Mouse (Mus musculus) lung, embryonic 15.5 days (tissue): Measurements from ENCODE around the gene Gramd4. TPM values are rescaled to one million over a fixed set of nuclear protein-coding genes. Genes with fewer than 3 reads are reported as not detected.
"Not testable (repeated sequence)": the region's sequence is repeated elsewhere in the genome, so short reads cannot be mapped to it uniquely, and the experiment has no call there.

Experiments
- ATAC-seq: fragments of 200-750 bp; cut with Nextera tagmentation; 2 replicates; pipeline ENCODE4 v1.8.0; 2017; ENCODE audit warnings: moderate number of reproducible peaks, borderline replicate concordance; ENCODE audit not compliant: low FRiP score, low TSS enrichment; ENCODE audit errors: extremely low read depth
- H3K27ac ChIP-seq: fragments of 300-500 bp; sonication (generic); 2 replicates; pipeline ENCODE4 v1.5.1; 2015; ENCODE audit warnings: moderate library complexity, mild to moderate bottlenecking, inconsistent platforms
- H3K27me3 ChIP-seq: fragments of 300-500 bp; sonication (generic); 2 replicates; pipeline ENCODE4 v1.6.1; 2015; ENCODE audit warnings: inconsistent platforms
- H3K36me3 ChIP-seq: fragments of 300-500 bp; sonication (generic); 2 replicates; pipeline ENCODE4 v1.6.1; 2015; ENCODE audit warnings: inconsistent platforms
- H3K4me1 ChIP-seq: fragments of 300-500 bp; sonication (generic); 2 replicates; pipeline ENCODE4 v1.6.1; 2015; ENCODE audit warnings: inconsistent platforms
- H3K4me2 ChIP-seq: fragments of 300-500 bp; sonication (generic); 2 replicates; pipeline ENCODE4 v1.6.1; 2015; ENCODE audit warnings: inconsistent platforms, mild to moderate bottlenecking, moderate library complexity
- H3K4me3 ChIP-seq: fragments of 300-500 bp; sonication (generic); 2 replicates; pipeline ENCODE4 v1.5.1; 2015; ENCODE audit warnings: mild to moderate bottlenecking, inconsistent platforms
- H3K9ac ChIP-seq: fragments of 300-500 bp; sonication (generic); 2 replicates; pipeline ENCODE4 v1.6.1; 2015; ENCODE audit warnings: inconsistent platforms
- H3K9me3 ChIP-seq: fragments of 300-500 bp; sonication (generic); 2 replicates; pipeline ENCODE4 v1.6.1; 2016; ENCODE audit warnings: inconsistent platforms
- WGBS: fragments of 180-500 bp; shearing (Covaris S2); methylation state at CpG from one replicate; pipeline ENCODE4 v1.1.7; 2015; 5-methylcytosine and 5-hydroxymethylcytosine counted together
- polyA plus RNA-seq: library from polyadenylated mRNA; unstranded; fragments of >200 nt; fragmentation: Nextera tagmentation; extraction: Ambion mirVana; gene quantifications from 2 replicates; pipeline ENCODE4 v1.2.1, GENCODE M21; 2015

The Gramd4 gene
- polyA plus RNA-seq, 1 experiment from 2014 or later, result 14.6 TPM

GRCm38 (mm10) chr15:86051878-86052478, 5.5 kb upstream of the Gramd4 start:
- H3K4me3 ChIP-seq, result no peak overlapping the region
- H3K9me3 ChIP-seq, result no peaks in the 10 kb centered on the region
- ATAC-seq, result no peak
- H3K36me3 ChIP-seq, result no peaks in the 10 kb centered on the region
- WGBS, result 56% methylated on average over 6 of the region's 6 CpGs
- H3K27me3 ChIP-seq, result no peaks in the 10 kb centered on the region
- H3K9ac ChIP-seq, result no peak overlapping the region
- no peaks in the 10 kb centered on the region; the same call in 1 of the 2 replicates for H3K4me1 ChIP-seq
- H3K4me2 ChIP-seq, result no peak overlapping the region
- H3K27ac ChIP-seq, result no peak overlapping the region

GRCm38 (mm10) chr15:86053890-86054536, 3.5 kb upstream of the Gramd4 start:
- 41% methylated on average over 2 of the region's 2 CpGs for WGBS
- no peak overlapping the region for H3K4me3 ChIP-seq
- H3K4me2 ChIP-seq, result no peak overlapping the region
- no peak for ATAC-seq
- H3K36me3 ChIP-seq, result no peaks in the 10 kb centered on the region
- no peak overlapping the region for H3K27ac ChIP-seq
- H3K9ac ChIP-seq, result no peak overlapping the region
- H3K27me3 ChIP-seq, result no peaks in the 10 kb centered on the region
- peaks cover 15% of the 10 kb centered on the region for H3K4me1 ChIP-seq
- H3K9me3 ChIP-seq, result no peaks in the 10 kb centered on the region

- H3K4me3 ChIP-seq, H3K9ac ChIP-seq, H3K27ac ChIP-seq, H3K27me3 ChIP-seq, H3K36me3 ChIP-seq, ATAC-seq, H3K9me3 ChIP-seq, H3K4me2 ChIP-seq: not testable (repeated sequence)
- 45% methylated on average over 3 of the region's 3 CpGs for WGBS
- H3K4me1 ChIP-seq, result peaks cover 23% of the 10 kb centered on the region
Measured at GRCm38 (mm10) chr15:86054861-86055260, 2.6 kb upstream of the Gramd4 start.

- H3K27ac ChIP-seq, result no peak overlapping the region
- ATAC-seq, result no peak
- WGBS, result 70% methylated on average over 5 of the region's 5 CpGs
- H3K9me3 ChIP-seq, result no peaks in the 10 kb centered on the region
- H3K27me3 ChIP-seq, result no peaks in the 10 kb centered on the region
- no peaks in the 10 kb centered on the region for H3K36me3 ChIP-seq
- peaks cover 37% of the 10 kb centered on the region for H3K4me1 ChIP-seq
- H3K4me3 ChIP-seq, result no peak overlapping the region
- H3K4me2 ChIP-seq, result no peak overlapping the region
- no peak overlapping the region for H3K9ac ChIP-seq
Measured at GRCm38 (mm10) chr15:86056221-86056760, 1.2 kb upstream of the Gramd4 start.

- Histone ChIP-seq H3K36me3 (no peaks in the 10 kb centered on the region), H3K9ac (peak overlapping the region; percentile 86; the same call in 1 of the 2 replicates), H3K27me3 (no peaks in the 10 kb centered on the region), H3K4me3 (peak overlapping the region; percentile 90), H3K4me2 (peak overlapping the region; percentile 79), H3K9me3 (no peaks in the 10 kb centered on the region), H3K4me1 (peaks cover 47% of the 10 kb centered on the region), H3K27ac (peak overlapping the region; percentile 75)
- ATAC-seq, result no peak
- WGBS, result 8% methylated on average over 7 of the region's 7 CpGs
Measured at GRCm38 (mm10) chr15:86057908-86058307, 413 bp downstream of the Gramd4 start.

GRCm38 (mm10) chr15:86058394-86058915, 960 bp downstream of the Gramd4 start:
- WGBS, result under 1% methylated on average over 55 of the region's 70 CpGs
- H3K9me3 ChIP-seq, result no peaks in the 10 kb centered on the region
- peak overlapping the region; percentile 86 for H3K9ac ChIP-seq
- H3K4me1 ChIP-seq, result peaks cover 47% of the 10 kb centered on the region
- peak overlapping the region; percentile 90 for H3K4me3 ChIP-seq
- peak overlapping the region; percentile 75 for H3K27ac ChIP-seq
- H3K27me3 ChIP-seq, result no peaks in the 10 kb centered on the region
- H3K36me3 ChIP-seq, result no peaks in the 10 kb centered on the region
- H3K4me2 ChIP-seq, result peak overlapping the region; percentile 79
- ATAC-seq, result peak; percentile 64

- H3K4me1 ChIP-seq, result peaks cover 47% of the 10 kb centered on the region
- peak overlapping the region; percentile 86 for H3K9ac ChIP-seq
- peak; percentile 62 for ATAC-seq
- H3K4me3 ChIP-seq, result peak overlapping the region; percentile 90
- H3K27ac ChIP-seq, result peak overlapping the region; percentile 75
- H3K36me3 ChIP-seq, result no peaks in the 10 kb centered on the region
- H3K4me2 ChIP-seq, result peak overlapping the region; percentile 79
- 2% methylated on average over 47 of the region's 49 CpGs for WGBS
- H3K9me3 ChIP-seq, result no peaks in the 10 kb centered on the region
- no peaks in the 10 kb centered on the region for H3K27me3 ChIP-seq
Measured at GRCm38 (mm10) chr15:86058931-86059834, 1.7 kb downstream of the Gramd4 start.

- peaks cover 47% of the 10 kb centered on the region for H3K4me1 ChIP-seq
- H3K4me3 ChIP-seq, result peak overlapping the region; percentile 90
- ATAC-seq, result no peak
- peak overlapping the region; percentile 79 for H3K4me2 ChIP-seq
- H3K36me3 ChIP-seq, result no peaks in the 10 kb centered on the region
- no peak overlapping the region for H3K27ac ChIP-seq
- peak overlapping the region; percentile 86; the same call in 1 of the 2 replicates for H3K9ac ChIP-seq
- no peaks in the 10 kb centered on the region for H3K9me3 ChIP-seq
- no peaks in the 10 kb centered on the region for H3K27me3 ChIP-seq
- WGBS, result 65% methylated on average over 7 of the region's 7 CpGs
Measured at GRCm38 (mm10) chr15:86059835-86060380, 2.4 kb downstream of the Gramd4 start.

- H3K27ac ChIP-seq, result no peak overlapping the region; the same call in 1 of the 2 replicates
- WGBS, result 63% methylated on average over 12 of the region's 12 CpGs
- ATAC-seq, result no peak
Measured at GRCm38 (mm10) chr15:86060581-86060980, 3.1 kb downstream of the Gramd4 start.

GRCm38 (mm10) chr15:86061221-86061620, 3.7 kb downstream of the Gramd4 start:
- 81% methylated on average over 7 of the region's 7 CpGs for WGBS
- Histone ChIP-seq H3K4me1 (peaks cover 47% of the 10 kb centered on the region), H3K27ac (no peak overlapping the region), H3K4me3 (no peak overlapping the region), H3K9ac (no peak overlapping the region), H3K9me3 (no peaks in the 10 kb centered on the region), H3K27me3 (no peaks in the 10 kb centered on the region), H3K36me3 (no peaks in the 10 kb centered on the region), H3K4me2 (no peak overlapping the region)
- ATAC-seq, result no peak

More at GRCm38 (mm10) chr15:86060581-86060980, 3.1 kb downstream of the Gramd4 start:
- H3K4me2 ChIP-seq, result peak overlapping the region; percentile 23
- H3K4me3 ChIP-seq, result no peak overlapping the region
- no peaks in the 10 kb centered on the region for H3K36me3 ChIP-seq
- no peaks in the 10 kb centered on the region for H3K27me3 ChIP-seq
- peaks cover 47% of the 10 kb centered on the region for H3K4me1 ChIP-seq
- H3K9me3 ChIP-seq, result no peaks in the 10 kb centered on the region
- no peak overlapping the region for H3K9ac ChIP-seq

- no peak overlapping the region for H3K27ac ChIP-seq
- 57% methylated on average over 6 of the region's 6 CpGs for WGBS
- no peaks in the 10 kb centered on the region for H3K9me3 ChIP-seq
- no peak overlapping the region for H3K9ac ChIP-seq
- H3K4me3 ChIP-seq, result no peak overlapping the region
- no peak overlapping the region for H3K4me2 ChIP-seq
- H3K27me3 ChIP-seq, result no peaks in the 10 kb centered on the region
- ATAC-seq, result no peak
- peaks cover 54% of the 10 kb centered on the region for H3K4me1 ChIP-seq
- H3K36me3 ChIP-seq, result no peaks in the 10 kb centered on the region
Measured at GRCm38 (mm10) chr15:86061848-86062481, 4.5 kb downstream of the Gramd4 start.
